Mouse (Mus musculus) embryonic stem cell, embryonic (primary cell): ENCODE data around the gene Olfr742.

Experiments
- CTCF ChIA-PET, 4 experiments: fragments of 300-600 bp in 2 of 4; fragments of 350-600 bp in 2 of 4; sonication (Branson Sonifier 250); formaldehyde crosslinking; loops; one replicate each; lab custom pipeline; 2022; ENCODE audit warnings: inconsistent platforms in 2 of 4; lab: Charles Lee
- POLR2A ChIA-PET, 4 experiments: fragments of 300-600 bp in 2 of 4; fragments of 350-600 bp in 2 of 4; sonication (Branson Sonifier 250); formaldehyde crosslinking; loops; one replicate each; lab custom pipeline; 2022; ENCODE audit warnings: antibody characterized with exemption in 4 of 4, inconsistent platforms in 1 of 4; lab: Charles Lee

Olfr742 gene

DNA sequence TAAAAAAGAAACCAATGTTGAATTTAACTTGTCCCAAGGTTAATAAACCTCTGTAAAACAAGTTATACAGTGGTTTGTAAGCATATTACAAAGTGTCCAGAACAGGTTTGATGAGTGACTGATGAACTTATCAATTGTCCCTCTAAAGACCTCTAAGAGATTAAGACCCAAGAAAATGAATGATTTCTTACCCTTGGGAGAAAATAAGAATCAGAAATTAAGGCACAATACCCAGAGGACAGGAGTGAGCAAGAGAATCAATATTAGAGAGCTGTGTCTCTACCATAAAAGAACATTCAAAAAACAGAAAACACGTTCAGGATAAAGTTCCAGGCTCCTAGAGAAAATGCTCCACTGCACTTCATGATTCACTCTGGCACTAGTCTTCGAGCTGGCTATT, at the start of gene Olfr742:
Olfr742 (plus strand) TSS at position 301 of the 400 bp plus-strand sequence.
- ChIA-PET CTCF (no interaction called here), POLR2A (no interaction called here)

DNA sequence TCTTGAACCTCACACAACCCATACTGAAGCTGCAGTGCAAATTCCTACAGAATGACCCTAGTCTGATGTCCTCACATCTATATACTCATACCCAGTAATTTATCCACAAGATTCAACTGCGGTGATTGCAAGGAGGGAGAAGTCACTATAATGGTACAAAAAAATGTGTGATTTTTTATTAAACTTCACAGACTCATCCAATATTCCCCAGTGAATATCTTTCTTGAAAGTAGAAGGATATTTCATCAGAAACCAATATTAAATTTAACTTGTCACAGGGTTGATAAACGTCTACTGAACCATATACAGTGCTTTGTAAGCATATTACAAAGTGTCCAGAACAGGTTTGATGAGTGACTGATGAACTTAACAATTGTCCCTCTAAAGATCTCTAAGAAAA, 31.0 kb upstream of the Olfr742 start, which contains the start of gene Olfr741:
Olfr741 (plus strand) TSS at position 301 of the 400 bp plus-strand sequence.
- ChIA-PET CTCF (no interaction called here), POLR2A (interaction anchor here in 1 of 4 experiments (0.6 kb wide), 1 partner anchor 1023 kb away, joined by 3 read pairs; no protein-coding TSS in a partner anchor)

GRCm38 (mm10) chr14:50478406-50478805, 25.0 kb upstream of the Olfr742 start:
- CTCF ChIA-PET, result no interaction called here
- POLR2A ChIA-PET, result no interaction called here

DNA sequence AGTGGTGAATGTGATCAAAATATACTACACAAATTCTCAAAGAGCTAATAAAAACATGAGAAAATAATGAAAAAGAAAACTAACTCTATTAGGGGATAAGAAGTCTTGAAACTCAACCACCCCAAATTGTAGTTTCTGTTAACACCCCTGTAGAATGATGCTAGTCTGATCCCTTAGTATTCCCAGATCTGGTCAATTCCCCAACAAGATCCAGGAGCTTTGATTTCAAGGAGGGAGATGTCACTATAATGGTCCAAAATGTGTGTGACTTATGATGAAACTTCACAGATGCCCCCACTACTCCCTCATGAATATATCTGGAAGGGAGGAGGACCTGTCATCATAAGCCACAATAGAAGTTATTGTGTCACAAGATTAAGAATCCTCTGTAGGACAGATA, 18.1 kb downstream of the Olfr742 start, which contains the start of gene Olfr743:
Olfr743 (plus strand) TSS at position 301 of the 400 bp plus-strand sequence.
- ChIA-PET POLR2A (interaction anchor here in 1 of 4 experiments (1.1 kb wide), 1 partner anchor 9 kb away, joined by 3 read pairs; no protein-coding TSS in a partner anchor), CTCF (no interaction called here)

- POLR2A ChIA-PET, result no interaction called here
- CTCF ChIA-PET, result no interaction called here
These were observed 49.3 kb downstream of the Olfr742 start for GRCm38 (mm10) chr14:50552734-50553133.
